Mouse (Mus musculus): ENCODE measurements around the gene Zdhhc14.
"Not testable (repeated sequence)": the region's sequence is repeated elsewhere in the genome, so short reads cannot be mapped to it uniquely, and the experiment has no call there.

Zdhhc14 gene

GRCm38 (mm10) chr17:5606151-5606591, 113.8 kb downstream of the Zdhhc14 start:
- H3K9me3 ChIP-seq (ENCODE audit: low read length) = no peaks in the 10 kb centered on the region

GRCm38 (mm10) chr17:5607352-5607751, 115.0 kb downstream of the Zdhhc14 start:
- Histone ChIP-seq H3K9me3 (ENCODE audit: low read length) (no peaks in the 10 kb centered on the region), H3K27me3 (ENCODE audit: insufficient read depth, low read length) (no peaks in the 10 kb centered on the region), H3K36me3 (ENCODE audit: insufficient read depth, low read length) (no peaks in the 10 kb centered on the region), H3K4me1 (replicated peaks; ENCODE audit: low read depth, low read length) (no peaks in the 10 kb centered on the region), H3K4me3 (replicated peaks; ENCODE audit: low read length) (no peak overlapping the region)
- TF ChIP-seq CTCF (conservative IDR thresholded peaks at IDR 0.05; ENCODE audit: low read length) = no peak
- no peak for TF ChIP-seq NANOG (IDR thresholded peaks at IDR 0.05; ENCODE audit: borderline replicate concordance, low read length)

More at GRCm38 (mm10) chr17:5606151-5606591, 113.8 kb downstream of the Zdhhc14 start:
- Histone ChIP-seq H3K4me3 (replicated peaks; ENCODE audit: low read length) (no peak overlapping the region), H3K4me1 (replicated peaks; ENCODE audit: low read depth, low read length) (no peaks in the 10 kb centered on the region), H3K27me3 (ENCODE audit: insufficient read depth, low read length) (no peaks in the 10 kb centered on the region), H3K36me3 (ENCODE audit: insufficient read depth, low read length) (no peaks in the 10 kb centered on the region)
- no peak for TF ChIP-seq CTCF (conservative IDR thresholded peaks at IDR 0.05; ENCODE audit: low read length)
- no peak for TF ChIP-seq NANOG (IDR thresholded peaks at IDR 0.05; ENCODE audit: borderline replicate concordance, low read length)
- TF ChIP-seq POU5F1 (IDR thresholded peaks at IDR 0.05; ENCODE audit: borderline replicate concordance, low read length) = no peak

GRCm38 (mm10) chr17:5609875-5610552, 117.7 kb downstream of the Zdhhc14 start:
- Histone ChIP-seq H3K36me3 (ENCODE audit: insufficient read depth, low read length) (no peaks in the 10 kb centered on the region), H3K4me3 (replicated peaks; ENCODE audit: low read length) (no peak overlapping the region), H3K27me3 (ENCODE audit: insufficient read depth, low read length) (peaks cover 4% of the 10 kb centered on the region; the same call in 1 of the 2 replicates), H3K4me1 (replicated peaks; ENCODE audit: low read depth, low read length) (peaks cover 17% of the 10 kb centered on the region), H3K9me3 (ENCODE audit: low read length) (no peaks in the 10 kb centered on the region)
- no peak for TF ChIP-seq CTCF (conservative IDR thresholded peaks at IDR 0.05; ENCODE audit: low read length)
- TF ChIP-seq POU5F1 (IDR thresholded peaks at IDR 0.05; ENCODE audit: borderline replicate concordance, low read length) = no peak
- TF ChIP-seq NANOG (IDR thresholded peaks at IDR 0.05; ENCODE audit: borderline replicate concordance, low read length) = no peak

GRCm38 (mm10) chr17:5612236-5612635, 119.9 kb downstream of the Zdhhc14 start:
- TF ChIP-seq CTCF (conservative IDR thresholded peaks at IDR 0.05; ENCODE audit: low read length) = no peak
- TF ChIP-seq NANOG (IDR thresholded peaks at IDR 0.05; ENCODE audit: borderline replicate concordance, low read length) = no peak
- TF ChIP-seq POU5F1 (IDR thresholded peaks at IDR 0.05; ENCODE audit: borderline replicate concordance, low read length) = no peak
- Histone ChIP-seq H3K4me1 (replicated peaks; ENCODE audit: low read depth, low read length) (peaks cover 28% of the 10 kb centered on the region), H3K4me3 (replicated peaks; ENCODE audit: low read length) (no peak overlapping the region), H3K36me3 (ENCODE audit: insufficient read depth, low read length) (no peaks in the 10 kb centered on the region), H3K27me3 (ENCODE audit: insufficient read depth, low read length) (peaks cover 5% of the 10 kb centered on the region; the same call in 1 of the 2 replicates), H3K9me3 (ENCODE audit: low read length) (no peaks in the 10 kb centered on the region)

GRCm38 (mm10) chr17:5614771-5615318, 122.5 kb downstream of the Zdhhc14 start:
- H3K9me3 ChIP-seq (ENCODE audit: low read length) = no peaks in the 10 kb centered on the region
- no peaks in the 10 kb centered on the region for H3K36me3 ChIP-seq (ENCODE audit: insufficient read depth, low read length)
- H3K4me3 ChIP-seq (replicated peaks; ENCODE audit: low read length) = 0 out of 2 replicates have a peak overlapping the region, but pooled peaks have one; percentile 26
- peaks cover 37% of the 10 kb centered on the region for H3K4me1 ChIP-seq (replicated peaks; ENCODE audit: low read depth, low read length)
- peaks cover 12% of the 10 kb centered on the region; the same call in 1 of the 2 replicates for H3K27me3 ChIP-seq (ENCODE audit: insufficient read depth, low read length)
- no peak for TF ChIP-seq POU5F1 (IDR thresholded peaks at IDR 0.05; ENCODE audit: borderline replicate concordance, low read length)

GRCm38 (mm10) chr17:5621626-5622591, 129.6 kb downstream of the Zdhhc14 start:
- Histone ChIP-seq H3K4me3 (replicated peaks; ENCODE audit: low read length) (no peak overlapping the region), H3K9me3 (ENCODE audit: low read length) (no peaks in the 10 kb centered on the region), H3K36me3 (ENCODE audit: insufficient read depth, low read length) (no peaks in the 10 kb centered on the region), H3K4me1 (replicated peaks; ENCODE audit: low read depth, low read length) (peaks cover 42% of the 10 kb centered on the region), H3K27me3 (ENCODE audit: insufficient read depth, low read length) (peaks cover 15% of the 10 kb centered on the region; the same call in 1 of the 2 replicates)
- TF ChIP-seq POU5F1 (IDR thresholded peaks at IDR 0.05; ENCODE audit: borderline replicate concordance, low read length) (no peak), CTCF (conservative IDR thresholded peaks at IDR 0.05; ENCODE audit: low read length) (no peak), NANOG (IDR thresholded peaks at IDR 0.05; ENCODE audit: borderline replicate concordance, low read length) (no peak)

- Histone ChIP-seq H3K27me3 (ENCODE audit: insufficient read depth, low read length) (peaks cover 19% of the 10 kb centered on the region; the same call in 1 of the 2 replicates), H3K36me3 (ENCODE audit: insufficient read depth, low read length) (no peaks in the 10 kb centered on the region), H3K4me3 (replicated peaks; ENCODE audit: low read length) (no peak overlapping the region), H3K4me1 (replicated peaks; ENCODE audit: low read depth, low read length) (peaks cover 45% of the 10 kb centered on the region), H3K9me3 (ENCODE audit: low read length) (no peaks in the 10 kb centered on the region)
- TF ChIP-seq CTCF (conservative IDR thresholded peaks at IDR 0.05; ENCODE audit: low read length) (no peak), NANOG (IDR thresholded peaks at IDR 0.05; ENCODE audit: borderline replicate concordance, low read length) (no peak), POU5F1 (IDR thresholded peaks at IDR 0.05; ENCODE audit: borderline replicate concordance, low read length) (no peak)
Observed at GRCm38 (mm10) chr17:5622764-5623163, 130.4 kb downstream of the Zdhhc14 start.

- no peak overlapping the region for H3K4me3 ChIP-seq (replicated peaks; ENCODE audit: low read length)
- no peaks in the 10 kb centered on the region for H3K36me3 ChIP-seq (ENCODE audit: insufficient read depth, low read length)
- H3K4me1 ChIP-seq (replicated peaks; ENCODE audit: low read depth, low read length) = peaks cover 43% of the 10 kb centered on the region
- peaks cover 22% of the 10 kb centered on the region; the same call in 1 of the 2 replicates for H3K27me3 ChIP-seq (ENCODE audit: insufficient read depth, low read length)
- H3K9me3 ChIP-seq (ENCODE audit: low read length) = no peaks in the 10 kb centered on the region
- peak; percentile 19; the same call in 1 of the 2 replicates for TF ChIP-seq NANOG (IDR thresholded peaks at IDR 0.05; ENCODE audit: borderline replicate concordance, low read length)
- TF ChIP-seq CTCF (conservative IDR thresholded peaks at IDR 0.05; ENCODE audit: low read length) = no peak
- no peak for TF ChIP-seq POU5F1 (IDR thresholded peaks at IDR 0.05; ENCODE audit: borderline replicate concordance, low read length)
Observed at GRCm38 (mm10) chr17:5623181-5623580, 130.8 kb downstream of the Zdhhc14 start.

GRCm38 (mm10) chr17:5624815-5625214, 132.5 kb downstream of the Zdhhc14 start:
- not testable (repeated sequence) for H3K9me3 ChIP-seq (ENCODE audit: low read length); H3K4me3 ChIP-seq (replicated peaks; ENCODE audit: low read length); H3K36me3 ChIP-seq (ENCODE audit: insufficient read depth, low read length)
- peaks cover 18% of the 10 kb centered on the region; the same call in 1 of the 2 replicates for H3K27me3 ChIP-seq (ENCODE audit: insufficient read depth, low read length)
- H3K4me1 ChIP-seq (replicated peaks; ENCODE audit: low read depth, low read length) = peaks cover 41% of the 10 kb centered on the region

Data from E14TG2a.4 (cell line).